Mouse (Mus musculus) adrenal gland, adult (tissue): ENCODE results near the gene Zgrf1.

Experiments
- DNase-seq, 2 experiments: peaks; one replicate each; pipeline ENCODE4 v3.0.0; 2022 to 2023; ENCODE audit warnings: low spot score in 1 of 2; ENCODE audit not compliant: inconsistent age in 2 of 2

Zgrf1 gene

GRCm38 (mm10) chr3:127639875-127640761 is 86.8 kb downstream of the Zgrf1 start:
- DNase-seq, result peak in 1 of 2 experiments; percentile 58

GRCm38 (mm10) chr3:127640762-127641700 is 87.7 kb downstream of the Zgrf1 start:
- no peak for DNase-seq

GRCm38 (mm10) chr3:127642211-127642610 is 88.9 kb downstream of the Zgrf1 start:
- no peak for DNase-seq

- no peak for DNase-seq
Observed at GRCm38 (mm10) chr3:127646156-127646825, 93.0 kb downstream of the Zgrf1 start.

GRCm38 (mm10) chr3:127651742-127652653 is 98.7 kb downstream of the Zgrf1 start:
- no peak for DNase-seq

- no peak for DNase-seq
Observed at GRCm38 (mm10) chr3:127660712-127661111, 107.4 kb downstream of the Zgrf1 start.

- DNase-seq, result no peak
Observed at GRCm38 (mm10) chr3:127661646-127662531, 108.6 kb downstream of the Zgrf1 start.
